Comparison of ENCODE assay signal across 2 mouse cellular contexts in genomic region chr11:121123438-121123837, GRCm38 (mm10).
TF ChIP-seq lines count a peak whose summit lies in the region.

No protein-coding gene starts in this region.

TF ChIP-seq in CH12.LX, 34 proteins besides CTCF, POLR2A, EP300 and RAD21 (continued from another document):
- TF ChIP-seq ETS1 (conservative IDR thresholded peaks at IDR 0.05; ENCODE audit: low read depth, low read length) (peak; percentile 22; the same call in 1 of the 2 replicates), MAFK (IDR thresholded peaks at IDR 0.05; ENCODE audit: insufficient replicate concordance, low read length) (no peak), SMC3 (IDR thresholded peaks at IDR 0.05; ENCODE audit: low read depth, low read length) (no peak), UBTF (IDR thresholded peaks at IDR 0.05; ENCODE audit: low read depth, low read length) (no peak), KAT2A (IDR thresholded peaks at IDR 0.05; ENCODE audit: insufficient replicate concordance, low read length) (no peak), PAX5 (IDR thresholded peaks at IDR 0.05; ENCODE audit: low read length) (no peak), JUN (IDR thresholded peaks at IDR 0.05; ENCODE audit: insufficient read depth, low read depth, low read length) (no peak; the same call in 1 of the 2 replicates), MXI1 (IDR thresholded peaks at IDR 0.05; ENCODE audit: low read depth, low read length) (no peak), JUND (conservative IDR thresholded peaks at IDR 0.05; ENCODE audit: low read depth, low read length) (peak; percentile 30; the same call in 1 of the 2 replicates), IRF4 (IDR thresholded peaks at IDR 0.05; ENCODE audit: low read depth, low read length) (no peak), GABPA (IDR thresholded peaks at IDR 0.05; ENCODE audit: insufficient replicate concordance, low read depth, low read length) (no peak), RCOR1 (conservative IDR thresholded peaks at IDR 0.05; ENCODE audit: low read depth, low read length) (no peak), CHD2 (IDR thresholded peaks at IDR 0.05; ENCODE audit: low read length) (no peak), ELF1 (IDR thresholded peaks at IDR 0.05; ENCODE audit: low read depth, low read length) (no peak)

TF ChIP-seq in MEL, 35 proteins besides CTCF, POLR2A, EP300 and RAD21 (continued from another document):
- 0 out of 2 replicates have a peak, but pooled peaks have one; percentile 31 for TF ChIP-seq RCOR1 (IDR thresholded peaks at IDR 0.05; ENCODE audit: low read depth, low read length)
